Mouse (Mus musculus) liver, embryonic 14 days (tissue): Measurements from ENCODE around the gene Fetub. TPM values are rescaled to one million over a fixed set of nuclear protein-coding genes. Genes with fewer than 3 reads are reported as not detected.

Source experiments
- polyA plus RNA-seq: library from polyadenylated mRNA; depleted of rRNA; stranded (reverse); fragments of >200 nt; gene quantifications from 2 replicates; pipeline ENCODE4 v1.2.3, GENCODE M21; 2012; rRNA removed

The Fetub gene
- 1.2 and 1.5 TPM in 2 replicates for polyA plus RNA-seq

GRCm38 (mm10) chr16:22918034-22918433 is at the start of gene Fetub:
Gene Fetub (plus strand): TSS chr16:22918334.

GRCm38 (mm10) chr16:22890683-22891510 is 27.2 kb upstream of the Fetub start, which contains the start of gene Ahsg:
Gene Ahsg (plus strand): TSS chr16:22891277.

DNA sequence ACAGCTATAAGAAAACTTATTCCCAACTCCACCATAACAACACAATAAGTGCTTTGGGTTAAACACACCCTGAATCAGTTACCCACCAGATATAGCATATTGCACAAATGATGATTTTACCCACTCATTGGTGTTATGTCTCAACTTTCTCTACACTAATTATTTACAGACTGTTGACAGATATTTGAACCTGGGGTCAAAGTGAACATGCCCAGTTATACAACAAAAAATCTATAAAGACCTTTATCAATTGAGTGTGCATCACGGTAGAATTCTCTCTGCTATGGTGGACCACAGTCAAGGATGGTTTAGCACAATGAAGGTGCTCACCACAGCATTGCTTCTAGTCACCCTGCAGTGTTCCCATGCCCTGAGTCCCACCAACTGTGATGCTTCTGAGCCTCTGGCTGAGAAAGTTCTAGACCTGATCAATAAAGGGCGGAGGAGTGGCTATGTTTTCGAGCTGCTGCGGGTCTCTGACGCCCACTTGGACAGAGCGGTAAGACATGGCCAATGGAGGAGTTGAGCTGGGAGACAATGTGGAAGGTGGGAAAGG is 32.8 kb downstream of the Fetub start, which contains the start of gene Hrg:
Gene Hrg (plus strand): TSS at position 233 of the 556 bp plus-strand sequence.

Other genes starting within 250 kb of the Fetub start
- gene Crygs, start 106.8 kb upstream of the Fetub start, polyA plus RNA-seq = 0.03 and 0.06 TPM in 2 replicates
- gene Tbccd1, start 60.7 kb upstream of the Fetub start, polyA plus RNA-seq = 21.4 and 24.4 TPM in 2 replicates
- gene Dnajb11, start 60.5 kb upstream of the Fetub start, polyA plus RNA-seq = 28.1 and 30.8 TPM in 2 replicates
- gene Ahsg, start 27.1 kb upstream of the Fetub start, polyA plus RNA-seq = 938 and 1,098 TPM in 2 replicates
- gene Hrg, start 32.7 kb downstream of the Fetub start, polyA plus RNA-seq = 0.24 and 0.31 TPM in 2 replicates
- gene Kng2, start 111.1 kb downstream of the Fetub start, polyA plus RNA-seq = 13.2 and 14.6 TPM in 2 replicates
- 215 and 238 TPM in 2 replicates for gene Kng1, start 139.5 kb downstream of the Fetub start, polyA plus RNA-seq
- gene Eif4a2, start 189.1 kb downstream of the Fetub start, polyA plus RNA-seq = 187 and 193 TPM in 2 replicates
- gene Rfc4, start 209.4 kb downstream of the Fetub start, polyA plus RNA-seq = 12.7 and 24.7 TPM in 2 replicates
- gene Adipoq, start 228.2 kb downstream of the Fetub start, polyA plus RNA-seq = 0.09 TPM in 1 of 2 replicates, not detected in the other